Mouse (Mus musculus) ES-E14 (cell line): ENCODE results near the gene Arhgef11.

Source experiments
- MAFK ChIP-seq: IDR thresholded peaks from 2 replicates; pipeline ENCODE4 v1.6.1; 2014; ENCODE audit warnings: mild to moderate bottlenecking, low read depth, low read length, inconsistent platforms; ENCODE audit not compliant: insufficient read depth
- ZNF384 ChIP-seq: IDR thresholded peaks from 2 replicates; pipeline ENCODE4 v1.6.1; 2012; ENCODE audit warnings: low read depth, low read length, inconsistent platforms

- TF ChIP-seq ZNF384 (no peak), MAFK (no peak)
Observed at GRCm38 (mm10) chr3:87735335-87735734, 118.0 kb downstream of the Arhgef11 start.
